Mouse (Mus musculus) heart, embryonic 16.5 days (tissue): ENCODE data around the gene Noct. TPM values are rescaled to one million over a fixed set of nuclear protein-coding genes. Genes with fewer than 3 reads are reported as not detected.

Experiments
- ATAC-seq: fragments of 200-750 bp; cut with Nextera tagmentation; replicated peaks from 2 replicates; pipeline ENCODE4 v1.8.0; 2017; ENCODE audit warnings: moderate number of reproducible peaks; ENCODE audit not compliant: insufficient read depth, low FRiP score; ENCODE audit errors: extremely low read depth
- H3K27ac ChIP-seq: fragments of 300-500 bp; sonication (generic); 2 replicates; pipeline ENCODE4 v1.5.1; 2014; ENCODE audit warnings: mild to moderate bottlenecking, low read length, control low read depth, moderate library complexity
- H3K27me3 ChIP-seq: fragments of 300-500 bp; sonication (generic); 2 replicates; pipeline ENCODE4 v1.6.1; 2014; ENCODE audit warnings: low read length, mixed read lengths; ENCODE audit not compliant: control insufficient read depth, insufficient read depth
- H3K36me3 ChIP-seq: fragments of 300-500 bp; sonication (generic); 2 replicates; pipeline ENCODE4 v1.6.1; 2014; ENCODE audit not compliant: control insufficient read depth, insufficient read depth
- H3K4me1 ChIP-seq: fragments of 300-500 bp; sonication (generic); 2 replicates; pipeline ENCODE4 v1.6.1; 2014; ENCODE audit warnings: low read length, mixed read lengths; ENCODE audit not compliant: control insufficient read depth, insufficient read depth
- H3K4me2 ChIP-seq: fragments of 300-500 bp; sonication (generic); 2 replicates; pipeline ENCODE4 v1.6.1; 2014; ENCODE audit warnings: low read depth, mild to moderate bottlenecking, control low read depth, low read length
- H3K4me3 ChIP-seq: fragments of 300-500 bp; sonication (generic); 2 replicates; pipeline ENCODE4 v1.5.1; 2014; ENCODE audit warnings: mild to moderate bottlenecking, control low read depth, low read length
- H3K9ac ChIP-seq: fragments of 300-500 bp; sonication (generic); 2 replicates; pipeline ENCODE4 v1.6.1; 2014; ENCODE audit warnings: low read length, control low read depth
- H3K9me3 ChIP-seq: fragments of 300-500 bp; sonication (generic); replicated peaks from 2 replicates; pipeline ENCODE4 v1.6.1; 2016; ENCODE audit warnings: low read length; ENCODE audit not compliant: control insufficient read depth
- WGBS: fragments of 180-500 bp; shearing (Covaris S2); extraction: QIAGEN DNeasy Blood & Tissue Kit; methylation state at CpG from one replicate; pipeline ENCODE4 v1.1.7; 2014; 5-methylcytosine and 5-hydroxymethylcytosine counted together
- polyA plus RNA-seq: library from polyadenylated mRNA; unstranded; fragments of >200 nt; fragmentation: Nextera tagmentation; extraction: Ambion mirVana; gene quantifications from 2 replicates; pipeline ENCODE4 v1.2.1, GENCODE M21; 2015

Noct gene
- polyA plus RNA-seq, 1 experiment from 2014 or later = 11.1 TPM

DNA sequence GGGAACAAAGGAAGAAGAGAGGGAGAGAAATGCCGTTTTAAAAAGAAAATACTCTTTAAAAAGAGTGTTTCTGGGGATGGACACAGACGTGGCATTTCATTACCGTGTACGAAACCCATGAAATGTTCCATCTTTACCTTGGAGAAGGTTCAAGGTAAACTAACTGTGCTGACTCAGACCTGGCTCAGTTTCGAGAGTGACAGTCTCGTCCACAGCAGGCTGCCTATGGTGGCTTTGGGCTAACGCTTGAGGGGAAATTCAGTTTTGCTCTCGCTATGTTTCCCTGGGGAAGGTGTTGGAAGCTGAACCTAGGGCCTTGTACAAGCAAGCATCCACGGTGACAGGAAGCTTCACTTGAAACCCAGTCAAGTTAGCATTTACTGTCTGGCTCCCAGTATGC, 22.3 kb upstream of the Noct start:
- Histone ChIP-seq H3K9me3 (peaks cover 7% of the 10 kb centered on the region; the same call in 1 of the 2 replicates), H3K4me2 (no peak overlapping the region), H3K27me3 (no peaks in the 10 kb centered on the region), H3K9ac (no peak overlapping the region), H3K4me3 (no peak overlapping the region), H3K27ac (no peak overlapping the region), H3K36me3 (no peaks in the 10 kb centered on the region), H3K4me1 (peaks cover 6% of the 10 kb centered on the region)
- ATAC-seq = no peak
- 71% methylated on average over 9 of the region's 9 CpGs for WGBS

GRCm38 (mm10) chr3:51202491-51202987, 21.7 kb upstream of the Noct start:
- Histone ChIP-seq H3K36me3 (no peaks in the 10 kb centered on the region), H3K4me3 (no peak overlapping the region), H3K27me3 (no peaks in the 10 kb centered on the region), H3K4me2 (no peak overlapping the region), H3K4me1 (peaks cover 7% of the 10 kb centered on the region), H3K9ac (no peak overlapping the region), H3K9me3 (peaks cover 7% of the 10 kb centered on the region; the same call in 1 of the 2 replicates), H3K27ac (no peak overlapping the region)
- ATAC-seq = 0 out of 2 replicates have a peak, but pooled peaks have one; percentile 52
- 70% methylated on average over 8 of the region's 8 CpGs for WGBS

DNA sequence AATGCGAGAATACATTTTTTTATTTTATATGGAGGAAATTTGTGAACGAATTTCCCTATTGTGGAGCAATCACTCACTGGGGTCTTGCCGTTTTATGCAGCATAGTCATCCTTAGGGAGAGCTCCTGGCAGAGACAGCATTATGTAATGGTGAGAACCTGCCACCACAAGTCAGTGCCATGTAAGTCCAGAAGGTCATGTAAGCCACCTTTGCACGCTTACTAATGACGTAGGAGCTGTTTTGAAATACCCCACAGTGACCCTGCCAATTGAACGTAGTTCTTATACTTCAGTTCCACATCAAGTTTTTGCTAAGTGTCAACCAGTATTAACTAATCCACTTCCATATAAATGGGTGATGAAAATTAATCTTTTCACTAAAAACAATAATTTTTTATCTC, 20.3 kb upstream of the Noct start:
- WGBS = 88% methylated on average over 6 of the region's 6 CpGs

DNA sequence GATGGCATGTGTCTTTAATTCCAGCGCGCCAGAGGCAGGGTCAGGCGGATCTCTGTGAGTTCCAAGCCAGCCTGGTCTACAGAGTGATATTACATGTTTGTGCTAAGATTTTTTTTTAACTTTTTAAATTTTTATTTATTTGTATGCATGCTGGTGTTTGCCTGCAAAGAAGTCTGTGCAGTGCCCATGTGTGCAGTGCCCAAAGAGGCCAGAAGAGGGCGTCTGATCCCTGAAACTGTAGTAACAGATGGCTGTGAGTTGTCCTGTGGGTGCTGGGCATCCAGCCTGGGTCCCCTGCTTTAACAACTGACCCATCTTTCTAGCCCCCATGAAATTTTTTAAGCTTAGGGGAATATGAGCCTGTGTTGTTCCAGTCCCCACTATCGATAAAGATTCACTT, 19.8 kb upstream of the Noct start:
- Histone ChIP-seq H3K9me3 (peaks cover 7% of the 10 kb centered on the region; the same call in 1 of the 2 replicates), H3K4me3 (no peak overlapping the region), H3K27ac (no peak overlapping the region), H3K9ac (no peak overlapping the region), H3K4me2 (no peak overlapping the region), H3K4me1 (peaks cover 16% of the 10 kb centered on the region), H3K27me3 (no peaks in the 10 kb centered on the region), H3K36me3 (no peaks in the 10 kb centered on the region)
- ATAC-seq = no peak
- WGBS = 88% methylated on average over 5 of the region's 5 CpGs

More for the DNA sequence above, 20.3 kb upstream of the Noct start:
- H3K4me3 ChIP-seq = no peak overlapping the region
- H3K4me2 ChIP-seq = no peak overlapping the region
- H3K27me3 ChIP-seq = no peaks in the 10 kb centered on the region
- no peak for ATAC-seq
- H3K9ac ChIP-seq = no peak overlapping the region
- H3K27ac ChIP-seq = no peak overlapping the region
- H3K4me1 ChIP-seq = peaks cover 16% of the 10 kb centered on the region
- H3K36me3 ChIP-seq = no peaks in the 10 kb centered on the region
- peaks cover 7% of the 10 kb centered on the region; the same call in 1 of the 2 replicates for H3K9me3 ChIP-seq

- no peak overlapping the region for H3K27ac ChIP-seq
- peaks cover 16% of the 10 kb centered on the region for H3K4me1 ChIP-seq
- H3K36me3 ChIP-seq = no peaks in the 10 kb centered on the region
- peaks cover 7% of the 10 kb centered on the region; the same call in 1 of the 2 replicates for H3K9me3 ChIP-seq
- ATAC-seq = no peak
- H3K4me2 ChIP-seq = no peak overlapping the region
- WGBS = 96% methylated on average over 14 of the region's 14 CpGs
- H3K9ac ChIP-seq = no peak overlapping the region
- no peak overlapping the region for H3K4me3 ChIP-seq
- H3K27me3 ChIP-seq = no peaks in the 10 kb centered on the region
These were observed 19.4 kb upstream of the Noct start for GRCm38 (mm10) chr3:51204897-51205296.

DNA sequence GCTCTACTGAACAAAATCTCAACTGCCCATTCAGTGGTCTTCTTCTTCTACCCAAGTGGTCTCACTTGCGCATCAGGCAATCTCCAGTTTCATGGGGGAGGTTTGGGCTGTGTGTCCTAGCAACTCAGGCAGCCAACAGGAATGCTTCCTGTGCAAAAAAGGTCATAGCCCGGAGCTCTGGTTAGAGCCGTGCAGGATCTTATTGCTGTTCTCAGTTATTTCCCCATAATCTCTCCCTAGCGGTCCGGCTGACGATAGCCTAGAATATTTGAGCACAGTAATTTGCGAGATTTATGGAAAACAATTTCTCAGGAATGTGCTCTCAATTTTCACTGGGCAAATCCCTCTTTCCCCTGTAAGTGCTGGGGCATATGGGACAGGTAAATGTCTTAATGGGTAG, 17.7 kb upstream of the Noct start:
- Histone ChIP-seq H3K9ac (no peak overlapping the region), H3K9me3 (peaks cover 5% of the 10 kb centered on the region; the same call in 1 of the 2 replicates), H3K27ac (no peak overlapping the region), H3K27me3 (no peaks in the 10 kb centered on the region), H3K4me2 (no peak overlapping the region), H3K4me3 (no peak overlapping the region), H3K36me3 (no peaks in the 10 kb centered on the region), H3K4me1 (peaks cover 16% of the 10 kb centered on the region)
- ATAC-seq = no peak
- WGBS = 76% methylated on average over 7 of the region's 7 CpGs

GRCm38 (mm10) chr3:51208633-51209032, 15.6 kb upstream of the Noct start:
- Histone ChIP-seq H3K4me3 (no peak overlapping the region), H3K36me3 (no peaks in the 10 kb centered on the region), H3K4me1 (peaks cover 12% of the 10 kb centered on the region), H3K9ac (no peak overlapping the region), H3K9me3 (peaks cover 5% of the 10 kb centered on the region; the same call in 1 of the 2 replicates), H3K27me3 (no peaks in the 10 kb centered on the region), H3K4me2 (no peak overlapping the region), H3K27ac (no peak overlapping the region)
- 72% methylated on average over 5 of the region's 5 CpGs for WGBS
- no peak for ATAC-seq

DNA sequence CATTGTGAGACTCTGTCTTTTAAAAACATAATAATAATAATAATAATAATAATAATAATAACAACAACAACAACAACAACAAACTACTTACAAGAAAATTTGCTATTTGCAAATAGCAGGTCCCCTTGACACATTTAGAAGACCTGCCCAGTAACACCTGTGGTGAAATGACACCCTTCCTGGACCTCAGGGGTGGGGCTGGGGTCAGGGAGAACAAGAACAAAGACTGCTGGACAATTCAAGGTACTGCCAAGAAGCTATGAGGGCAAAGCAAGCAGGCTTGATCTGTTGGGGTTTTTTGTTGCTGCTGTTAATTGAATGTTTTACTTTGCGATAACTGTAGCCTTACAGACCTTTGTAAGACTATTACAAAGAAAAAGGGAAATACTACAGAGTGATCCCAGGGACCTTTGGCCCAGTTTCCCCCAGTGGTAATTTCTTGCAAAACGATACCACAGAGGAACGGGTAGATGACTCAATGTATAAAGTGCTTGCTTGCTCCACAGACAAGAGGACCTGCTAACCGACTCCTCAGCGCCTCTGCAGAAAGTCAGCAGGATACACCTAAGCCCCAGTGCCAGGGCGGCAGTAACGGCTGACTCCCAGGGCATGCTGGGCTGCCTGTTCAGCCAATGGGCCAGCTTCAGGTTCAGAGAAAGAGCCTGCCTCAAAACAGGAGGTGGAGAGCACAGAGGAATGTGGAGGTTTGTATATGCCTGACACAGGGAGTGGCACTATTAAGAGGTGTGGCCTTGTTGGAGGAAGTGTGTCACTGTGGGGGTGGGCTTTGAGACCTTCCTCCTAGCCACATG, 14.5 kb upstream of the Noct start:
- peaks cover 12% of the 10 kb centered on the region for H3K4me1 ChIP-seq
- H3K4me2 ChIP-seq = no peak overlapping the region
- no peaks in the 10 kb centered on the region for H3K27me3 ChIP-seq
- H3K36me3 ChIP-seq = no peaks in the 10 kb centered on the region
- no peak overlapping the region for H3K4me3 ChIP-seq
- H3K9me3 ChIP-seq = peaks cover 2% of the 10 kb centered on the region; the same call in 1 of the 2 replicates
- no peak for ATAC-seq
- no peak overlapping the region for H3K27ac ChIP-seq
- 86% methylated on average over 7 of the region's 7 CpGs for WGBS
- no peak overlapping the region for H3K9ac ChIP-seq

- 94% methylated on average over 3 of the region's 3 CpGs for WGBS
- Histone ChIP-seq H3K27ac (no peak overlapping the region), H3K4me2 (no peak overlapping the region), H3K36me3 (no peaks in the 10 kb centered on the region), H3K27me3 (no peaks in the 10 kb centered on the region), H3K4me1 (peaks cover 12% of the 10 kb centered on the region), H3K9ac (no peak overlapping the region), H3K4me3 (no peak overlapping the region), H3K9me3 (no peaks in the 10 kb centered on the region)
- no peak for ATAC-seq
These were observed 13.8 kb upstream of the Noct start for GRCm38 (mm10) chr3:51210485-51210884.
